Mouse (Mus musculus) thymus, adult 2 months (tissue): ENCODE measurements at regions not wholly inside any gene's neighbourhood (a gene's known extent, or its start where the extent isn't known, plus 50 kb on each side); places are given as distances from the start of the nearest gene placed in this dataset.

ENCODE experiments used
- DNase-seq: peaks from one replicate; pipeline ENCODE4 v3.0.0; 2021
- H3K27ac ChIP-seq: fragments of 200-500 bp; 2 replicates; pipeline ENCODE4 v1.5.1; 2012; ENCODE audit warnings: low read length, control low read depth; ENCODE audit not compliant: control insufficient read depth, insufficient read depth
- H3K27me3 ChIP-seq: fragments of 200-500 bp; 2 replicates; pipeline ENCODE4 v1.6.1; 2012; ENCODE audit warnings: mild to moderate bottlenecking, low read length, moderate library complexity, mixed read lengths; ENCODE audit not compliant: control insufficient read depth, insufficient read depth
- H3K36me3 ChIP-seq: fragments of 200-500 bp; 2 replicates; pipeline ENCODE4 v1.6.1; 2012; ENCODE audit warnings: mild to moderate bottlenecking, low read length, moderate library complexity; ENCODE audit not compliant: control insufficient read depth, insufficient read depth
- H3K4me1 ChIP-seq: fragments of 200-500 bp; replicated peaks from 2 replicates; pipeline ENCODE4 v1.6.1; 2012; ENCODE audit warnings: low read length; ENCODE audit not compliant: control insufficient read depth, insufficient read depth
- H3K4me3 ChIP-seq: fragments of 200-500 bp; 2 replicates; pipeline ENCODE4 v1.5.1; 2012; ENCODE audit warnings: mild to moderate bottlenecking, low read length, control low read depth, moderate library complexity; ENCODE audit not compliant: control insufficient read depth, insufficient read depth
- CTCF ChIP-seq: fragments of 200-500 bp; IDR thresholded peaks from 2 replicates; pipeline ENCODE4 v1.5.1; 2012; ENCODE audit warnings: mild to moderate bottlenecking, control low read depth, low read length, moderate library complexity, borderline replicate concordance; ENCODE audit not compliant: control insufficient read depth, poor library complexity, insufficient read depth; ENCODE audit errors: extremely low read depth
- POLR2A ChIP-seq: fragments of 200-500 bp; IDR thresholded peaks from 2 replicates; pipeline ENCODE4 v1.6.1; 2012; ENCODE audit warnings: mild to moderate bottlenecking, low read length, control low read depth, moderate library complexity; ENCODE audit not compliant: control insufficient read depth, poor library complexity, insufficient read depth; ENCODE audit errors: extremely low read depth
- WGBS: fragments of 180-500 bp; shearing (Covaris S2); methylation state at CpG from one replicate; pipeline ENCODE4 v1.1.7; 2018; 5-methylcytosine and 5-hydroxymethylcytosine counted together

GRCm38 (mm10) chr6:148595009-148595770, 151.0 kb upstream of the Tmtc1 start:
- no peak overlapping the region for H3K27ac ChIP-seq
- H3K36me3 ChIP-seq = no peaks in the 10 kb centered on the region
- no peaks in the 10 kb centered on the region for H3K4me1 ChIP-seq
- DNase-seq = no peak
- WGBS = 88% methylated on average over 3 of the region's 3 CpGs
- H3K4me3 ChIP-seq = no peak overlapping the region
- no peak for TF ChIP-seq CTCF
- no peak for TF ChIP-seq POLR2A
- no peaks in the 10 kb centered on the region for H3K27me3 ChIP-seq

DNA sequence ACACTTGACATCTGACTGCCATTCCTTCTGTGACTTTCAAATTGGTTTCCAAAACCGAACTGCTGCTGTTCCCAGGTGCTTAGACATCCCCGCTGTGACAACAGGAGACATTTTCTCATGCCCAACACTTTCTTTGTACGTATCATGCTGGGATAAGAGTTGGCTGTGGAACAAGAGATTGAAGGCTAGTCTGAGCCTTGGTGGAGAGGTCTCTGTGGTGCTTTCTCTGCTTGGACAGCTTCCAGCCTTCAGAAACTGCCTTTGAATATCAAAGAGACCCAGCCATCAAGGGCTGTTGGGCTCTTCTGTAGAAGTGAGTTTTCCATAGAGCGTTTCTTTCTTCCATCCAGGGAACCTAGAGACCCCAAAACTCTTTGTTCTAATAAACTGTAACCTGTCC, 144.8 kb upstream of the Tmtc1 start:
- no peak for DNase-seq
- Histone ChIP-seq H3K4me1 (no peaks in the 10 kb centered on the region), H3K4me3 (no peak overlapping the region), H3K36me3 (no peaks in the 10 kb centered on the region), H3K27ac (no peak overlapping the region), H3K27me3 (no peaks in the 10 kb centered on the region)
- 94% methylated on average over 4 of the region's 4 CpGs for WGBS
- TF ChIP-seq CTCF = no peak
- TF ChIP-seq POLR2A = no peak

GRCm38 (mm10) chr6:148586439-148587321, 142.5 kb upstream of the Tmtc1 start:
- no peak for DNase-seq
- Histone ChIP-seq H3K27me3 (no peaks in the 10 kb centered on the region), H3K36me3 (no peaks in the 10 kb centered on the region), H3K27ac (no peak overlapping the region), H3K4me3 (no peak overlapping the region), H3K4me1 (no peaks in the 10 kb centered on the region)
- 90% methylated on average over 10 of the region's 10 CpGs for WGBS
- TF ChIP-seq POLR2A (no peak), CTCF (no peak)

DNA sequence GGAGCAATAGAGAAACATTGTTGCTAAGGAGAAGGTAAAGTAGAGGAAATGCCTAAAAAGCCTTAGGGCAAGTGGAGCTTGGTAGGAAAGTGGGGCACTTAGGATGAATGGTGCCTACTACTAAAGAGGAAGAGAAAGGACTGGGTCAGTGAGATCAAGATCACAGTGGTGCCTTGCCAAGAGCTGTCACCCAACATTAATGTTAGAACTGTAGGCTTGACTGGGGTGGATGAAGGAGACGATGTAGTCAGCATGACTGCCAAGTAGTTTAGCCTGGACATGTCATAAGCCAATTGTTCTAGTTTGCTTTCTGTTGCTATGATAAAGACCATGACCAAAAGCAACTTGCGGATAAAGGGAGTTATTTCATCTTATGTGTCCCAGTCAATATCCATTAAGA, 139.9 kb upstream of the Tmtc1 start:
- Histone ChIP-seq H3K4me1 (no peaks in the 10 kb centered on the region), H3K27me3 (no peaks in the 10 kb centered on the region), H3K36me3 (no peaks in the 10 kb centered on the region), H3K4me3 (no peak overlapping the region), H3K27ac (no peak overlapping the region)
- DNase-seq = no peak
- TF ChIP-seq POLR2A (no peak), CTCF (no peak)
- WGBS = 94% methylated on average over 2 of the region's 2 CpGs

- Histone ChIP-seq H3K27ac (no peak overlapping the region), H3K4me1 (no peaks in the 10 kb centered on the region), H3K27me3 (no peaks in the 10 kb centered on the region), H3K36me3 (no peaks in the 10 kb centered on the region), H3K4me3 (no peak overlapping the region)
- TF ChIP-seq POLR2A = no peak
- no peak for TF ChIP-seq CTCF
- WGBS = 84% methylated on average over 3 of the region's 3 CpGs
- DNase-seq = no peak
Measured at GRCm38 (mm10) chr6:148578281-148578680, 134.1 kb upstream of the Tmtc1 start.

DNA sequence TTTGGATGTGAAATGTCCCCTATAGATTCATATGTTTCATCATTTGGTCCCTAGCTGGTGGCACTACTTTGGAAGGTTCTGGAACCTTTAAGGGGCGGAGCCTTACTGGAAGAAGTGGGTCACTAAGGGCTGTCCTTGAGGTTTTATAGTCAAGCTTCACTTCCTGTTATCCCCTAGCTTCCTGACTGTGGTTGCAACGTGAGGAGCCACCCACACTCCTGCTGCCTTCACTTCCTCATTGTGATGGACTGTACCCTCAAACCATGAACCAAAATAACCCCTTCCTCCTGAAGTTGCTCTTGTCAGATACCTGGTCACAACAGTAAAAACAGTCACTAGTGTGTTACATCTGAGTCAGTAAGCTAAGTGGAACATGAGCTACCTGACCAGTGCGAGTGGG, 133.5 kb upstream of the Tmtc1 start:
- no peak for TF ChIP-seq POLR2A
- TF ChIP-seq CTCF = no peak
- DNase-seq = no peak
- H3K4me1 ChIP-seq = no peaks in the 10 kb centered on the region
- no peak overlapping the region for H3K4me3 ChIP-seq
- no peaks in the 10 kb centered on the region for H3K36me3 ChIP-seq
- H3K27ac ChIP-seq = no peak overlapping the region
- 65% methylated on average over 3 of the region's 3 CpGs for WGBS
- no peaks in the 10 kb centered on the region for H3K27me3 ChIP-seq
